Mouse (Mus musculus) bone marrow, adult 2 months (tissue): Measurements from ENCODE around the gene Sufu. TPM values are rescaled to one million over a fixed set of nuclear protein-coding genes. Genes with fewer than 3 reads are reported as not detected.

ENCODE experiments used
- H3K27ac ChIP-seq: fragments of 200-500 bp; 2 replicates; pipeline ENCODE4 v1.5.1; 2012; ENCODE audit warnings: low read depth, mild to moderate bottlenecking, control low read depth, inconsistent platforms, low read length; ENCODE audit not compliant: control insufficient read depth, poor library complexity, insufficient read depth
- H3K4me1 ChIP-seq: fragments of 200-500 bp; 2 replicates; pipeline ENCODE4 v1.6.1; 2011; ENCODE audit warnings: low read length; ENCODE audit not compliant: control insufficient read depth, insufficient read depth
- H3K4me3 ChIP-seq: fragments of 200-500 bp; replicated peaks from 2 replicates; pipeline ENCODE3; 2011; ENCODE audit warnings: mild to moderate bottlenecking, low read depth, low read length, control low read depth; ENCODE audit not compliant: control insufficient read depth
- CTCF ChIP-seq: fragments of 200-500 bp; IDR thresholded peaks from 2 replicates; pipeline ENCODE4 v1.5.1; 2011; ENCODE audit warnings: low read length, control low read depth; ENCODE audit not compliant: control insufficient read depth, insufficient read depth
- POLR2A ChIP-seq: fragments of 200-500 bp; IDR thresholded peaks from 2 replicates; pipeline ENCODE4 v1.6.1; 2011; ENCODE audit warnings: low read depth, mild to moderate bottlenecking, control low read depth, low read length, borderline replicate concordance; ENCODE audit not compliant: control insufficient read depth
- WGBS: fragments of 180-500 bp; shearing (Covaris S2); methylation state at CpG from one replicate; pipeline ENCODE4 v1.1.7; 2018; 5-methylcytosine and 5-hydroxymethylcytosine counted together
- polyA plus RNA-seq: library from polyadenylated mRNA; stranded (reverse); fragments of >200 nt; gene quantifications from 2 replicates; pipeline ENCODE4 v1.2.4, GENCODE M21; 2011; ENCODE audit warnings: low replicate concordance; ENCODE audit not compliant: missing spikeins, insufficient read depth, insufficient read length

Gene Sufu
- polyA plus RNA-seq, 1 experiment: 5.3 TPM

GRCm38 (mm10) chr19:46456018-46456735 is 59.5 kb downstream of the Sufu start:
- no peak overlapping the region for H3K4me3 ChIP-seq
- peaks cover 12% of the 10 kb centered on the region for H3K4me1 ChIP-seq
- TF ChIP-seq POLR2A (no peak), CTCF (no peak)
- peak overlapping the region; percentile 45 for H3K27ac ChIP-seq
- 50% methylated on average over 5 of the region's 5 CpGs for WGBS

DNA sequence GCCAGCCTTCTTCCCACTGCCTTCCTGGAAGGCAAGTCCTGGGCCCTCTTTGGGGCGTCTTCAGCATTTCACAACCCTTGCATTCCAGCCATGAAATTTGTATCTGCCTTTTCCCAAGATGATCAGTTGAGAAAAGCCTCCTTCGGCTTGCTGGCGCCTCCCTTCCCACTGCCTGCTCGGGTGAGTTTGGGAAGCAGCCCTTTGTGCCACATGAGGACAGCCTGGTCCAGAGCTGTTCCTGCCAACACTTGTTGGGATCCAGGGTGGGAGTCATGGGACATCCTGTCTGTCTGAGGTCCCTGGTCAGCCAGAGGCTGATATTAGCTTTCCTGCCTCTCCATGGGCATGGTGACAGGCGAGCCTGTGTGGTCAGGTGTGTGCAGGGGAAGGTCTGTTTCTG is 61.1 kb downstream of the Sufu start:
- TF ChIP-seq CTCF (no peak), POLR2A (no peak)
- peaks cover 12% of the 10 kb centered on the region for H3K4me1 ChIP-seq
- no peak overlapping the region for H3K27ac ChIP-seq
- WGBS: 78% methylated on average over 5 of the region's 5 CpGs
- no peak overlapping the region for H3K4me3 ChIP-seq

DNA sequence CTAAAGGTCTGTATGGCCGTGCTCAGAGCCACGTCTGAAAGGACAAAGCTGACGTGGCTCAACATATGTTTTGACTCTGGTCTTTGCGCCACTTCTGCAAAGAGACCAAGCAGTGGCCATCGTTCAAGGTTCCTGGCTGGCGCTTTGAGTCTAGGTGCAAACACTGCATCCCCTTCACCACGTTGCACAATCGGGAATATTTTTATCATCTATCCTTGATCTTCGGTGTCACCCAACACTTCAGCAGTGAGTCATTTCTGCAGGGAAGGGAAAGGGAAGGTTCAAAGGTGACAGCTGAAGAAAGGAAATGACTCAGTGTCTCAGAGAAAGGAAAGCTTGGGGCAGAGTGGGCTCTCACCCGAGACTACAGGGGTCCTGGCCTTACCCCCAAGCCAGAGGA is 62.6 kb downstream of the Sufu start:
- 52% methylated on average over 10 of the region's 10 CpGs for WGBS
- peaks cover 12% of the 10 kb centered on the region for H3K4me1 ChIP-seq
- no peak for TF ChIP-seq CTCF
- TF ChIP-seq POLR2A: no peak
- H3K4me3 ChIP-seq: no peak overlapping the region
- no peak overlapping the region for H3K27ac ChIP-seq

- Histone ChIP-seq H3K4me3 (no peak overlapping the region), H3K27ac (no peak overlapping the region), H3K4me1 (peaks cover 7% of the 10 kb centered on the region)
- TF ChIP-seq CTCF: no peak
- no peak for TF ChIP-seq POLR2A
- WGBS: 81% methylated on average over 2 of the region's 2 CpGs
Observed at GRCm38 (mm10) chr19:46459889-46460288, 63.2 kb downstream of the Sufu start.

GRCm38 (mm10) chr19:46462574-46462973 is 65.9 kb downstream of the Sufu start:
- TF ChIP-seq CTCF: no peak
- no peak for TF ChIP-seq POLR2A
- Histone ChIP-seq H3K4me3 (no peak overlapping the region), H3K27ac (no peak overlapping the region), H3K4me1 (peaks cover 10% of the 10 kb centered on the region)
- WGBS: 89% methylated on average over 3 of the region's 3 CpGs

- no peak for TF ChIP-seq POLR2A
- TF ChIP-seq CTCF: no peak
- H3K4me1 ChIP-seq: peaks cover 14% of the 10 kb centered on the region
- no peak overlapping the region for H3K27ac ChIP-seq
- 93% methylated on average over 4 of the region's 4 CpGs for WGBS
- no peak overlapping the region for H3K4me3 ChIP-seq
Observed at GRCm38 (mm10) chr19:46463446-46463845, 66.8 kb downstream of the Sufu start.

DNA sequence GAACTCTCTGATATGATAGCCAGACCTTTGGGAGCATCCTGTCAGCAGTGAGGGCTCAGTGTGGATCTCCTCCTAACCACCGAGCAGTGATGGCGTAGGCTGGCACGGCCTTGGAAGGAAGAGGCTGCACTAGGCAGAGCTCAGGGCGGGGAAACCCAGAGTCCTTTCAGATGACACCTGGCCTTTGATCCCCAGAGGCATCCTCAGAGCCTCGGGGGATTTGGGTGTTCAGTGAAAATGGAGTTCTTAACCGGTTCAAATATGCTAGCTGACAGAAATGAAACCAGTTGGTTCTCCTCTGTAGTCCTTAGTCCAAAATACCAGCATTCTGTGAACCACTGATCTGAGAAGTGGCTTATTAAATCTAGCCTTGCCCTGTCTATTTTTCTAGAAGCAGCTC is 69.5 kb downstream of the Sufu start:
- peak overlapping the region; percentile 88 for H3K27ac ChIP-seq
- peak overlapping the region; percentile 15 for H3K4me3 ChIP-seq
- TF ChIP-seq POLR2A (no peak), CTCF (no peak)
- H3K4me1 ChIP-seq: peaks cover 14% of the 10 kb centered on the region
- 43% methylated on average over 6 of the region's 6 CpGs for WGBS

DNA sequence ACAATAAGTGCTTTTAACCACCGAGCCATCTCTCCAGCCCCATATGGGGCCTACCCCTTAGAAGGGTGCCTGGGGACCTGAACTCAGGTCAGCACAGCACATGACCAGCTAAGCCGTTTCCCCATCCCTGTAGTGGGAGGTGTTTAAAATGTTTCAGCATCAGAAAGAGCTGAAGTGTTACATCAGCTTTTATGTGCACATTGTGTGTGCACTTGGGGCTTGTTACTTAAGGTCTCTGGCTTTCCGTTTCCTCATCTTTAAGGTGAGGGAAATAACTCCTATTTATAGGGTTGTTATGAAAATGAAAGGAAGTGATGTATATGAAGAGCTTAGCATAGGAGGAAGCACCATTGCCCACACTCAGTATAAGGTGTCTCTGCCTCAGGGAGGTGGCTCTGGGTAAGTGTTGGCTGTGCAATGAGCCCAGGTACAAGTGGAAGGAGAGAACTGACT is 70.4 kb downstream of the Sufu start:
- WGBS: 23% methylated on average over 3 of the region's 3 CpGs
- H3K4me3 ChIP-seq: no peak overlapping the region
- H3K4me1 ChIP-seq: peaks cover 14% of the 10 kb centered on the region
- peak overlapping the region; percentile 88 for H3K27ac ChIP-seq
- TF ChIP-seq POLR2A (peak; percentile 48; the same call in 1 of the 2 replicates), CTCF (no peak)

DNA sequence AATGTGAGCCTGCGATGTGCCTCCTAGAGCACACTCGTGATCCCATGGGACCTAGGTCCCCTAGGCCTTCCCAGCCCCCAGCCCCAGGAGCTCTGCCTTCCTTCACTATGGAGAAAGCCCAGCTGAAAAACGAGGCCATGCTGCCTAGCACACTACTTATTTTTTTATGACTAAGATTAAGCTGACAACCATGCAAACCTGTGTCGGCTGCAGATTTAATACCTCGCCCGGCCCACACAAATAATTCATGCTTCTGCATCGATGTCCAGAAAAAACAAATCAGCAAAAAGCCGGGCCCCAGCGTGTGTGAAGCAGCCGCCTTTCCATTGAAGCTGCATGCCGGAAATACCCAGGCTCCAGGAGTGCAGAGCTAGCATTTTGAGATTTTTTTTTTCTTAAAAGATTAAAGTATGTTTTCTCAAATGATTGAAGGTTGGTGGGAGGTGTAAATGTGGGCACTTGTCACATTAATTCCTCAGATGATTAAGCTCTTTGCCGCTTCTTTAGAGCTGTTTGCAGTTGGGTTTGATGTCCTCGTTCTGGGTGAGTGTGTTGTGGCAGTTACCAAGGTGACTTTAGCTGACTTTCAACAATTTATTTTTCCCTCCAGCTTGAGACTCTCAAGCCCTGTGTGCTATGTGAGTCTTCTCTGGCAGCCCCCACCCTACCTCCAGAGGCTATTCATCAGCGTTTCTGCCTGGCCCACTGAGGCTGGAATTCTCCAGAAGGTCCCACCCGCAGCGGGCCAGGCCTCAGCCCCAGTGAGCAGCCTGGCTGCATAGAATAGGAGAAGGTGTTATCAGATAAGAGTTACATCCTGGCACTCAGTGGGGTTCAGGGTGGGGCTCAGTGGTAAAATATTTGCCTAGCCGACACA is 73.9 kb downstream of the Sufu start:
- peak overlapping the region; percentile 53 for H3K27ac ChIP-seq
- 57% methylated on average over 17 of the region's 17 CpGs for WGBS
- peaks cover 12% of the 10 kb centered on the region for H3K4me1 ChIP-seq
- no peak overlapping the region for H3K4me3 ChIP-seq
- TF ChIP-seq CTCF (no peak), POLR2A (no peak)
